Mouse (Mus musculus) left cerebral cortex, adult 18-20 months (tissue): ENCODE measurements around the gene Uba7. TPM values are rescaled to one million over a fixed set of nuclear protein-coding genes. Genes with fewer than 3 reads are reported as not detected.
A peak's percentile ranks its signal among the peaks of the same experiment; 100 is the strongest.

ENCODE experiments used
- DNase-seq, 2 experiments: peaks; one replicate each; pipeline ENCODE4 v3.0.0; 2021 to 2022; ENCODE audit warnings: low spot score in 2 of 2, mixed read lengths in 1 of 2
- total RNA-seq, 2 experiments: library from RNA; stranded (reverse); gene quantifications; 2 replicates each; pipeline ENCODE4 v1.2.3; 2021

The Uba7 gene
- total RNA-seq, 2 experiments from 2014 or later = 4.3 to 5.0 TPM

GRCm38 (mm10) chr9:107961351-107961762, 13.9 kb upstream of the Uba7 start:
- peak; percentile 80 to 88 for DNase-seq

GRCm38 (mm10) chr9:107961881-107962280, 13.4 kb upstream of the Uba7 start:
- DNase-seq = peak; percentile 62 to 71

DNA sequence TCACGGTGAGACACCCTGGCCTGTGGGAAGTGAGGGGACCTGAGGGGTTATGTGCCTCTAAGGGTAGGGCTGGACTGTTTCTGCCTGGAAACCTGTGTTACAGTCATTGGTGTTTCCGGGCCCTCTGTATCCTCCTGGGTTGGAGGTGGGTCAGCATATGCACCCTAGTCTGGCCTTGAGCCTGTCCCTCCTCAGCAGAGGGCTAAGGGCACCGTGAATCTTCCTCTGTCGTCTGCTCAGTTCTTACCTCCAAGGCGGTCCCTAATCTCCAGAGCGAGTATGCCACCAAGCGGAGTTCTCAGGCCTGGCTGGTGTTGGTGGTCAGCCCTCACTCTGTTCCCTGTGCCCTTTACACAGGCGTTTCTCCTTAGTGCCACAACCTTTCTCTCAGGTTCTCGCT, 12.4 kb upstream of the Uba7 start:
- DNase-seq = no peak

GRCm38 (mm10) chr9:107963700-107964099, 11.6 kb upstream of the Uba7 start:
- DNase-seq = peak; percentile 79 to 86

DNA sequence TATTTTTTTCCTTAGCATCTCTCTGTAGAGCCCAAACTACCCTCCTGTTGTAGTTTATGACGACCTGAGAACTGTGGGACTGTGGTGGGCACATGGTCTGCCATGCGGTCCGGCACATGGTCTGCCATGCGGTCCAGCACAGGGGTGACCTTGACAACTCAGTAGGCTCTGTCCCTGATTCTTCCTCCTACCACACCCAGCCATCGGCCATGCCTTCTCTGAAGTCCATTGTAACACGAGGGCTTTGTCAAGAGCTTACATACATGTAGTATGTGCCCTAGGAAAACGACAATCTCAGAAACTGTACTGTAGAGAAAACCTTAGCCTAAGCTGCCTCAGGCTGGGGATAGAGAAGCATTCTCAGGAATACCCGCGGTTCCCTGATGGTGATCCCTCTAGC, 10.6 kb upstream of the Uba7 start:
- no peak for DNase-seq

- DNase-seq = no peak
Measured at GRCm38 (mm10) chr9:107966676-107967075, 8.6 kb upstream of the Uba7 start.

DNA sequence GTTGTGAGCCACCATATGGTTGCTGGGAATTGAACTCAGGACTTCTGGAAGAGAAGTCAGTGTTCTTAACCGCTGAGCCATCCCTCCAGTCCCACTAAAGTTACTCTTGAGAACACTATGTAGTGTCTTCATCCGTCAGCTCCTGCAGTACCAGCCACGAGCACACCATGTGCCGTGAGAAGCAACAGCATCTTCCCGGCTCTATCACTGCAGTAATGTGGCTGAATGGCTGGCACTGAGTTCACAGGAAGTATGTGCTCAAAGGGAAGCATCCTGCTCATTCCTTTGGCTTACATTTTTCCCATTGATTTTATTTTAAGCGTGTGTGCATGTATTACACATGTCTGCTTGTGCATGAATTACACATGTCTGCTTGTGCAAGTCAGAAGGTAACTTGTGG, 7.9 kb upstream of the Uba7 start:
- no peak for DNase-seq

DNA sequence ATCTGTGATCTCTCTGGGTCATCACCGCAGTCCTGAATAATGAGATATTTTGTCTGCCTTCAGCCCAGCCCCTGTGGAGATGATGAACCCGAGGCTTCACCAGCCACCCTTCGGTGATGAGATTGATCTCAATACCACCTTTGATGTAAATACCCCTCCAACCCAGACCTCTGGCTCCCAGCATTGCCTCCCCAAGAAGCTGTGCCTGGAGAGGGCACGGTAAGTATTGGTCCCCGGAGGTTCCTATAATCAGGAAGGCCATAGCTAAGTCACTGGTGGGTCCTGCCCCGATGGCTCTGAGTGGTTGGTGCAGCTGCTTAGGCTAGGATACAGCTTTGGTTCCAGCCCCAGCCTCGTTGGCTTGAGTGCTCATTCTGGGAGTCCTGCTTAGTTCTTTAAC, 6.8 kb upstream of the Uba7 start:
- DNase-seq = no peak

- DNase-seq = no peak
Measured at GRCm38 (mm10) chr9:107970311-107970710, 5.0 kb upstream of the Uba7 start.

GRCm38 (mm10) chr9:107971690-107972541, 3.4 kb upstream of the Uba7 start:
- DNase-seq = no peak

- no peak for DNase-seq
Measured at GRCm38 (mm10) chr9:107974491-107975171, 674 bp upstream of the Uba7 start.

- DNase-seq = no peak
Measured at GRCm38 (mm10) chr9:107978815-107979214, 3.5 kb downstream of the Uba7 start.

GRCm38 (mm10) chr9:107981684-107982605, 6.6 kb downstream of the Uba7 start:
- peak; percentile 48 to 61 for DNase-seq

- peak in 1 of 2 experiments; percentile 20 for DNase-seq
Measured at GRCm38 (mm10) chr9:107982681-107983346, 7.5 kb downstream of the Uba7 start, which contains the start of gene Gm20661. TSS of gene Gm20661 (plus strand) at chr9:107983058.

DNA sequence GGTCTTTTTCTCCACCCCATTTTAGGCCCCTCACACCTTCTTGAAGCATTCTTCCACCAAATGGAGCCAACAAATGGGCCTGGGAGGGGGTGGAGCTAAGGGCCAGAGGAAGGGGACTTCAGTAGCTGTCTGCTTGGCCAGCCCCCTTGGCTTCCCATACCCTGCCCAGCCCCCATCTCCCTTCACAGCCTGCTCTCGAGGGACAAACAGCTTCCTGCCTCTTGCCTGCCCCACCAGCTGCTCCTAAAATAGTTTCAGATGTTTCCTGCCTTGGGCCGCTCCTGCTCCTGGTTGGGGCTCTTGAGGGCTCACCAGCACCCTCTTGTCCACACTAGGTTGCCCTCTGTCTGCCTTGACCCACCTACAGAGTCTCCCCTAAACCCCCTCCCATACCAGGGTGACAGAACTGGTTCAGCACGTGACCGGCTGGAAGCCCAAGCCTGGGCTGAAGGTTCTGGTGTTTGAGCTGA, 8.2 kb downstream of the Uba7 start:
- no peak for DNase-seq

- DNase-seq = no peak
Measured at GRCm38 (mm10) chr9:107984052-107984753, 8.9 kb downstream of the Uba7 start.

DNA sequence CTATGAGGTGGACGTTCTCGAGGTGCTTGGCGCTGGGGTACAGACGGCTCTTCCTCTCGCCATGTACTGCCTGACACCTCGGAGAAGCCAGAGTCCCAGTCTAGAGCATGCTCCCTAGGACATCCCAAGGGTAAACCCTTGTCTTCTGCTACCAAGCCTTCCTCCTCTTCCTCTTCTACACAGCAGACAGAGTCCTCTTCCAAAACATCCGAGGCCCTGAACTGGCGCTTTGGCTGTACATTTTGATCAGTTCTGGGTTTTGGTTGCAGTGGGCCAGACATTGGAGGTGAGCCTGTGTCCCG, 9.4 kb downstream of the Uba7 start:
- no peak for DNase-seq

DNA sequence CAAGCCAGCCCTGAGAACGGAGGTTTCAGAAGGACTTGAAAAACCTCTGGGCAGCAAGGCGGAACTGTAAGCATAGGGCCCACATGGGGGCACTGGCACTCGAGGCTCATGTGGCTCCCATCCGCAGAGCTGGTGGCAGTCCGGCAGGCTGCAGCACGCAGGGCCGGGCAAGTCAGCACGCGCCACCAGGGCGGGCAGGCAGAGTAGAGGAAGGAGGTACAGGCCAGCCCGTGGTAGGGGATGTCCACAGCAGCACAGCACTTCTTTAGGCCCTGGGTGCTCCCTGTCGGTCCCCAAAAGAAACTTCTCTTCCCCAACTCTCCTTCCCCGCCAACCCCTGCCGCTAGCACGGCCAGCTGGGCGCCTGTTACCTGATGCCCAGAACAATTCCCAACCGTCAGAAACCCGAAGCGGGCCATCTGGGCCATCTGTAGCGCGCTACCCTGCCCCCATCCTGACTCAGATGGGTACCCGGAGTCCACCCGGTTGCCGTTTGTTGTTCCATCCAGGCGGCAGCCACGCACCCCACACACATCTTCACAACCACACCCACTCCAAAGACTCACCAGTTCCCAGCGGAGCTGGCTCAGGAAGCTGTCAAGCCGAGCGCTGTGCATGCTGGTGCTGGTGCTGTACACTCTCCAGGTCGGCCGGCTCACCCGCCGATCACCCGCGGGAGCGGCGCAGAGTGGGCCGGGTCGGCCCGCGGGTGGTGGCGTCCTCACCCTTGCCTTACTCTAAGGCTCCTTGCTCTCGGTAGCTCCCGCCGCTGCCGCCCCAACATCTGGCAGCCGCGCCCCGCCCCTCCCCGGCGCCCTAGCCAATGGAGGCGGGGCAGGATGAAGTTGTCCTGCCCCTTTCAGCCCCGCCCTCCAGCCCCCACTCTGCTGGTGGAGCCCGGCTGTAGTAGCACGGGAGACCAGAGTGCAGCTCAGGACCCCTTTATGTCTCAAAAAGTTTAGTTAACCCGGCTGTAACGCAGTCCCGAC, 10.1 kb downstream of the Uba7 start, which contains the start of gene Inka1:
TSS of gene Inka1 (minus strand) at position 749 of the 989 bp plus-strand sequence.
- DNase-seq = peak; percentile 68 to 79

DNA sequence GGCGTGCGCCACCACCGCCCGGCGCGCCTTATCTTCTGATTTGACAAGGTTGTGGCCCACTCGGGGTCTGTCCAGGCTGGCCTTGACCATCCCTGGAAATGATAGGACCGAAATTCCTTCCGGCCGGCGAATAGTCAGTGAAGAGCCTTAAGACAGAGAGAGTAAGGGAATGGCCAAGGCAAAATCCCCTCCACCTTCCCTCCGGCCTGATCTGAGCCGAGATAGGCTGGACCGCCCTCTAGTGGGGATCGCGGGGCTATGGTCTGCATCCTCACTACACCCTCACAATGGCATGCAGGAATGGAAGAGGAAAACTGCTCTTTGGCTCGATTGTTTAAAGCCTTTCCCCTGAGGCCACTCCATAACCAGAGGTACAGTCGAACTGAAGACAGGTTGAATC, 11.1 kb downstream of the Uba7 start:
- peak; percentile 79 to 81 for DNase-seq
